Mouse (Mus musculus): ENCODE measurements around the gene Samd14.

Samd14 gene

GRCm38 (mm10) chr11:95069226-95069957 lies 59.7 kb downstream of the Samd14 start:
- ChIA-PET CTCF (interaction anchor here in 3 of 4 experiments (0.6 to 1.9 kb wide), 6 partner anchors 27 to 189 kb away, joined by 3 to 6 read pairs (median 3); no protein-coding TSS in a partner anchor), POLR2A (interaction anchor here in 2 of 4 experiments (0.9 kb wide), 2 partner anchors 10 to 45 kb away, joined by 3 to 4 read pairs; no protein-coding TSS in a partner anchor)

- ChIA-PET CTCF (interaction anchor here in 3 of 4 experiments (0.7 to 1.3 kb wide), 9 partner anchors 10 to 188 kb away, joined by 3 to 10 read pairs (median 3); no protein-coding TSS in a partner anchor), POLR2A (interaction anchor here in 2 of 4 experiments (0.9 to 2.3 kb wide), 4 partner anchors 9 to 46 kb away, joined by 3 to 7 read pairs (median 4); no protein-coding TSS in a partner anchor)
These were observed 60.7 kb downstream of the Samd14 start for GRCm38 (mm10) chr11:95070140-95071107.

GRCm38 (mm10) chr11:95071266-95071665 lies 61.6 kb downstream of the Samd14 start:
- ChIA-PET CTCF (interaction anchor here (0.6 to 1.3 kb wide), 12 partner anchors 9 to 456 kb away, joined by 3 to 10 read pairs (median 3); no protein-coding TSS in a partner anchor), POLR2A (interaction anchor here in 1 of 4 experiments (0.6 to 2.3 kb wide), 3 partner anchors 9 to 37 kb away, joined by 4 to 7 read pairs (median 5); no protein-coding TSS in a partner anchor)

GRCm38 (mm10) chr11:95072136-95072535 lies 62.5 kb downstream of the Samd14 start:
- CTCF ChIA-PET, result interaction anchor here in 3 of 4 experiments (0.5 to 1.3 kb wide), 13 partner anchors 8 to 1357 kb away, joined by 3 to 12 read pairs (median 3); no protein-coding TSS in a partner anchor

GRCm38 (mm10) chr11:95072804-95073203 lies 63.1 kb downstream of the Samd14 start:
- ChIA-PET CTCF (interaction anchor here in 2 of 4 experiments (0.6 to 1.2 kb wide), 6 partner anchors 12 to 1356 kb away, joined by 3 to 12 read pairs (median 3); no protein-coding TSS in a partner anchor), POLR2A (interaction anchor here in 1 of 4 experiments (1.1 kb wide), 1 partner anchor 14 kb away, joined by 3 read pairs; no protein-coding TSS in a partner anchor)

More at GRCm38 (mm10) chr11:95072136-95072535, 62.5 kb downstream of the Samd14 start:
- POLR2A ChIA-PET, result interaction anchor here in 1 of 4 experiments (1.1 to 2.3 kb wide), 3 partner anchors 8 to 15 kb away, joined by 3 to 7 read pairs (median 5); no protein-coding TSS in a partner anchor

GRCm38 (mm10) chr11:95073835-95074234 lies 64.2 kb downstream of the Samd14 start:
- ChIA-PET POLR2A (interaction anchor here in 1 of 4 experiments (0.9 kb wide), 1 partner anchor 27 kb away, joined by 3 read pairs; no protein-coding TSS in a partner anchor), CTCF (interaction anchor here in 2 of 4 experiments (0.8 to 1.2 kb wide), 2 partner anchors 32 to 177 kb away, joined by 3 to 4 read pairs; no protein-coding TSS in a partner anchor)

GRCm38 (mm10) chr11:95074694-95075093 lies 65.0 kb downstream of the Samd14 start:
- ChIA-PET POLR2A (interaction anchor here in 2 of 4 experiments (1.2 to 4.1 kb wide), 6 partner anchors 9 to 35 kb away, joined by 3 to 25 read pairs (median 6); partner anchors contain the start of gene Pdk2 (in 1 of the 2)), CTCF (interaction anchor here in 3 of 4 experiments (0.7 to 2.4 kb wide), 4 partner anchors 13 to 184 kb away, joined by 3 to 12 read pairs (median 3); no protein-coding TSS in a partner anchor)

- CTCF ChIA-PET, result interaction anchor here in 3 of 4 experiments (0.6 to 2.4 kb wide), 14 partner anchors 9 to 432 kb away, joined by 3 to 12 read pairs (median 4); no protein-coding TSS in a partner anchor
- POLR2A ChIA-PET, result interaction anchor here in 3 of 4 experiments (0.5 to 4.1 kb wide), 15 partner anchors 9 to 243 kb away, joined by 3 to 25 read pairs (median 5); partner anchors contain the start of gene Pdk2 (in 2 of the 3)
These were observed 65.7 kb downstream of the Samd14 start for GRCm38 (mm10) chr11:95075197-95076040.
